Mouse (Mus musculus) stomach, postnatal 0 days (tissue): ENCODE data around the gene Stk38.

Source experiments
- CTCF ChIP-seq: IDR thresholded peaks from 2 replicates; pipeline ENCODE4 v1.5.1; 2016; ENCODE audit warnings: antibody characterized with exemption, low read depth, mild to moderate bottlenecking, moderate library complexity
- EP300 ChIP-seq: optimal IDR thresholded peaks from 2 replicates; pipeline ENCODE3; 2016; ENCODE audit warnings: antibody characterized with exemption

DNA sequence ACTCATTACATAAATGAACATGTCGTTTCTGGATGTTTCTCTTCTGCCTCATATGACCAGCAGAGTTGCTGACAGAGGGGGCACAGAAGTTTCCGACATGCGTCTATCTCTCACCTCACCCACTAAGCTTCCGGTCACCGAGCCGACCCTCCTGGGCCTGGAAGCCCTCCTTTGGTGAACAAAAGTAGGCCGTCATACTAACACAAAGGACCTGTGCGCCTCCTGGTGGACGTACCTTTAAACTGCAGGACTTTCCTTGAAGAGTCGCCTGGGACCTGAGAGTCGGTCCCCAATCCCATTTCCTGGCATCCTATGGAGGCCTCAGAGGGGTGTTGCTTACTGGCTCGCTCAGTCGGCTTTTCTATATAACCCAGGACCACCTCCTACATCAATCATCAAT lies 81.4 kb downstream of the Stk38 start:
- TF ChIP-seq CTCF, result peak; percentile 94
- no peak for TF ChIP-seq EP300
